In genomic region chr8:123789970-123790369, GRCm38 (mm10) we compare ENCODE assay signal across 9 mouse cellular contexts. TPM values are rescaled to one million over a fixed set of nuclear protein-coding genes. Genes with fewer than 3 reads are reported as not detected.
DNase-seq lines count a peak whose midpoint lies in the region; ATAC-seq and TF ChIP-seq lines count a peak whose summit lies in the region.
"Had no signal": no experiment of that assay in that cellular context is flagged by ENCODE, and none has a peak within 500 bp of the region (broad histone marks: within the 10 kb centered on the region; RNA-seq: fewer than 3 reads in every experiment).

No protein-coding gene starts in this region.

- TF ChIP-seq POLR2A in lung, adult 2 months (IDR thresholded peaks at IDR 0.05; ENCODE audit: borderline replicate concordance, extremely low read depth, low read depth, low read length), result no peak

- WGBS in lung, adult 2 months, result 3% methylated on average over 4 of the region's 4 CpGs

- peak; percentile 90 for TF ChIP-seq CTCF in lung, adult 2 months (IDR thresholded peaks at IDR 0.05; ENCODE audit: insufficient read depth, low read length)

- H3K4me1 ChIP-seq in lung, adult 2 months (ENCODE audit: control insufficient read depth, insufficient read depth, low read length), result peaks cover 3% of the 10 kb centered on the region; the same call in 1 of the 2 replicates

- peak; percentile 70 for ATAC-seq in CD4-positive, CD25-positive, alpha-beta regulatory T cell, adult 4 months

- H3K4me3 ChIP-seq in lung, adult 2 months (replicated peaks; ENCODE audit: extremely low read depth, low read depth, low read length), result no peak overlapping the region
- H3K4me3 ChIP-seq: heart, embryonic 15.5 days had no signal

- DNase-seq in adrenal gland, adult 2 months, result peak; percentile 88
- peak; percentile 96 for DNase-seq in embryo, embryonic 10.5 days (ENCODE audit: low spot score)
- DNase-seq in gastrocnemius, postnatal 4 days (ENCODE audit: low spot score in 2 of 2), result peak; percentile 72 to 84
- DNase-seq in kidney, postnatal 4 days, result peak; percentile 95 to 96
- peak; percentile 84 for DNase-seq in lung, adult 2 months
- peak; percentile 85 for DNase-seq in retina, postnatal 1 day
- DNase-seq in thymus, postnatal 4 days, result peak; percentile 94

RNA-seq across cellular contexts. Expression of gene Rab4a, which starts 15.8 kb away (rescaled TPM):
- 1 to 10 TPM; 2.7 to 9.6 TPM for polyA plus RNA-seq in CD4-positive, CD25-positive, alpha-beta regulatory T cell, adult 4 months (2017; shearing (Covaris generic))
- total RNA-seq in adrenal gland, adult 2 months (2021), result 10 to 100 TPM; 19.2 to 26.7 TPM
- polyA plus RNA-seq in adrenal gland, adult 2 months (2012; rRNA removed), result 13.0 and 19.4 TPM in 2 replicates
- total RNA-seq in gastrocnemius, postnatal 4 days (2021), result 10 to 100 TPM; 14.2 to 14.3 TPM
- polyA plus RNA-seq in lung, adult 2 months (2012; rRNA removed), result 7.3 and 7.9 TPM in 2 replicates
